Mouse (Mus musculus) thymus, adult 2 months (tissue): ENCODE data around the gene Rdh1.

Experiments
- CTCF ChIP-seq: fragments of 200-500 bp; IDR thresholded peaks from 2 replicates; pipeline ENCODE4 v1.5.1; 2012; ENCODE audit warnings: mild to moderate bottlenecking, control low read depth, low read length, moderate library complexity, borderline replicate concordance; ENCODE audit not compliant: control insufficient read depth, poor library complexity, insufficient read depth; ENCODE audit errors: extremely low read depth
- POLR2A ChIP-seq: fragments of 200-500 bp; IDR thresholded peaks from 2 replicates; pipeline ENCODE4 v1.6.1; 2012; ENCODE audit warnings: mild to moderate bottlenecking, low read length, control low read depth, moderate library complexity; ENCODE audit not compliant: control insufficient read depth, poor library complexity, insufficient read depth; ENCODE audit errors: extremely low read depth

GRCm38 (mm10) chr10:127804416-127804815, 44.9 kb downstream of the Rdh1 start:
- TF ChIP-seq CTCF (no peak), POLR2A (no peak)
